Mouse (Mus musculus): Measurements from ENCODE around the gene Sycp2l. TPM values are rescaled to one million over a fixed set of nuclear protein-coding genes. Genes with fewer than 3 reads are reported as not detected.
A peak's percentile ranks its signal among the peaks of the same experiment; 100 is the strongest.

The Sycp2l gene
- not detected for total RNA-seq (2021)

GRCm38 (mm10) chr13:41113940-41114339, at the start of gene Sycp2l:
Sycp2l (plus strand) TSS chr13:41114307.
- DNase-seq = no peak

GRCm38 (mm10) chr13:41067618-41068017, 46.5 kb upstream of the Sycp2l start:
- no peak for DNase-seq

GRCm38 (mm10) chr13:41071617-41072016, 42.5 kb upstream of the Sycp2l start:
- no peak for DNase-seq

DNA sequence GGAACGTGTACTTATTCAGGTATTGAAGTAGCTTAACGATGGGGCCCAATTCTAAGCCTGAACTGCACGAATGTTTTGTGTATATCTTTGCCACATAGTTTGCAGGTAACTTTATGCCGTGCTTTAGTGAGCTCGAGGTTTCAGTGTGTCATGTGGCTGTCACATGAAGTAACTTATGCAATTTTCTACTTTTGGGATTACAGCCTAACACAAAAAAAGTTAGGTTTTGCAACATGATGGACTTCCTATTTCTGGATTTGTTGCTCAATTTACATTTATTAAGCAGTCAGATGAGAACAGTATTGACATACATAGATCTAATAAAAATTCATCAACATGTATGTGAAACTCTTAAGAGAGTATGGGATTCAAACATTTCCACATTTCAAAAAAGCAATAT, 40.3 kb upstream of the Sycp2l start:
- no peak for DNase-seq

GRCm38 (mm10) chr13:41077921-41078320, 36.2 kb upstream of the Sycp2l start:
- no peak for DNase-seq

DNA sequence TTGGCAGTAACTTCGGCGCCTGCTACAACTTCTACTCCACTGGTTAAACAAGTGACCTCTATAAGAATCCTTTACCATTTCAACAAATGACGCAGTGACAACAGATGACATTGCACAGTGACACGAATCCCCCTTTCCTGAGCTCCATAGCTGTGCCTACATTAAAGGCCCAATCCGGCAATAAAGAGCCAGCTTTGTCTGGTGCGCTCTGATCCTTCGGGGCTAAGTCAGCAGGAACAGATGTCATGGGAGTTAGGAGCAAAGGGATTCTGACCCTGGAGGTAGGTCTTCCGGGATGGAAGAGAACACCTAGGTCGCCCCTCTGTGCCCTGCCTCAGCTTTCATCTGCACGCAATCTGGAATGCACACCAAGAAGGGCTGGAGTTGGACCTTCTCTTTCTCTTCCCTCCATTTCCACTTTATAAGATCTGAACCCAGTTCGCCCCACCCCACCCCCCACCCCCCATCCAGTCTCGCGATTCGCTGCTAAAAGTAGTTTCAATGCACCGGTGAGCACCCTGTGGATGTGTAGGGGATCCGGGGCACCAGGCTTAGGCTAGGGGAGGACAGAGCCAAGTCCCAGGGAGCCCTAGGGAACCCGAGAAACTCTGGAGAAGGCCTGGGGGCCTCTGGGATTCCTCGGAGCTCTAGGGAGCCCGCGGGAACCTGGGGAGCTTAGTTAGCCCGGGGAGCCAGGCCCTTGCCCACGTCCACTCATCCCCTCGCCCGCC, 35.3 kb upstream of the Sycp2l start:
- DNase-seq = no peak

DNA sequence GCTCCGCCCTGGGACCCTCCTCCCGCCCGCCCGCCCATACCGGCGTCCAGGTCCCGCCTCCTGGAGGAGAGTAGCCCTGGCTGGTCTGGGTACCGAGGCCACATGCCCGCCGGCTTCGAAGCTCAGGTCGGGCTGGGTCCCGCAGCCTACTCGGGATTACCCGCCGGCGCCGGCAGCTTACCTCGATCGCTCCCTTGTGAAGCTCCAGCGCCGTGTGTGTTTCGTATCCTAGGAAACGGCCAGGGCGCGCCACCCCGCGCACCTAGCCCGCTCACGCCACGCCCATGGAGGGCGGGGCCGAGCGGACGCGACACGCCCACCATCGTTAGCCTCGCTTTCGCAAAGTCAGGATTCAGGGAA, 34.7 kb upstream of the Sycp2l start, which contains the start of gene Mak:
Gene Mak, minus strand, starts transcription at position 286 of the 360 bp plus-strand sequence.
- DNase-seq = peak; percentile 42

DNA sequence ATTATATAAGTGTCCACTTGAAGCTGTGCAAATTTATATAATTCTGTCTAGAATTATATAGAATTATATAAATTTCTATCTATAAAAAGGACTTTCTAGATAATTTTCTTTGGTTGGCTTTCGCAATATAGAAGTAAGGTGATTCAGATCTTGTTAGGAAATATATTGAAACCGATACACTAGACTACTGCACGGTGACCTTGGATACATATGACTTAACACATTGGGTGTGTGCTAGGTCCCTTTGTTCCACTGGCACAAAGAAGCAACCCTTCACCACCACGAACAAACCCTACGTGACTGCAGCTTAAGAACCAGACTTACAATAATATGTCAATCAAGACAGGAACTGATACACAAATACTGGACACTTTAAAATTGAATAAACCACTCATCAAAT, 34.2 kb upstream of the Sycp2l start:
- DNase-seq = no peak

GRCm38 (mm10) chr13:41080700-41081099, 33.4 kb upstream of the Sycp2l start:
- DNase-seq = no peak

DNA sequence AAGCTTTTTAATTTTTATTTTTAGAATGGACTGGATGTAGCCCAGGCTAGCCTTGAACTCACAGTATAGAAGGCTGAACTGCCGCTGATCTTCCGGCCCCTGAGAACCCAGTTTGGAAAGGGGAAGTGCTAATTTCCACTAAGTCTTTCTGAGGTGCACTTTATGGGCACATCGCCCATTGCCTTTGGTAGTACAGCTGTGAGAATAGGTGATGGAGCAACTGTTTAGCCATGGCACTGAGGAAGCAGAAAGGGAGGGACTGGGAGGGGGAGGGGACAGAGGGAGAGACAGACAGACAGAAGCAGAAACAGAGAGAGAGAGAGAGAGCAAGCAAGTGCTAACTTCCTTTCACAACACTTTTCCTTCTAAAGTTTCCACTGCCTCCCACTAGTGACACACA, 29.6 kb upstream of the Sycp2l start:
- DNase-seq = no peak

- no peak for DNase-seq
Measured at GRCm38 (mm10) chr13:41085140-41085539, 29.0 kb upstream of the Sycp2l start.

DNA sequence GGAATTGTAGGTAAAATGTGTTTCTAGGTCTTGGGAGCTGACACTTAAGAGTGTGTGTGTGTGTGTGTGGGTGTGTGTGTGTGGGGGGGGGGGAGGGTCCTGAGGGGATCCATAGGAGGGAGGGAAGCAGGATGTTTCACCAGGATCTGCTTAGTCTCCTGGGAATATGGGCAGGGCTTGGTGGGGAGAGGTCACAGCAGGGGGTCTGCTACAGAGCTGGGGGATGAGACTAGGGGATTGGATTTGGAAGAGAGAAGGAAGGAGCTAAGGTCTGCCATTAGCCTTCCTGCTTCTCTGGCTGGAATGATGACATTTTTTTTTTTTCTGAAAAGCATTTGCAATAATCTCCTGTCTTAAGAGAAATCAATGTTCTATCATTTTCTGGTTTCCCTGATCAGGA, 25.4 kb upstream of the Sycp2l start:
- DNase-seq = no peak

- no peak for DNase-seq
Measured at GRCm38 (mm10) chr13:41091271-41091670, 22.8 kb upstream of the Sycp2l start.

DNA sequence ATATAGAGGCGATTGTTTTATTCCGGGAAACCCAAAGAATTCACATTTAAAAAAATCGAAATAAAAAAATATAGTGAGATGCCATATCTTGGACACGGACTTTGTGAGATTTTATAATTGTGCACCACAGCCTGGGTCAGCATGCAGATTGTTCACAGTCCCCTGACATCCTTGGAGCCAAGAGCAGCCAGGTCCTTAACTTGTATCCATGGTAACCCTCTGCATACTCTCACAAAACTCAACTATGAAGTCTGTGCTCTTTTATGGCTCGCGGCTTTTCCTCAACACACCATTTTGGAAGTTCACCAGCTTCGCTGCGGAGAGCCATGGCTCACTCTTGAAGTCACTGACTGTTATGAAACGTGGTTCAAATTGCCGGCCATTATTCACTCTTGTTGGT, 19.9 kb upstream of the Sycp2l start:
- no peak for DNase-seq

GRCm38 (mm10) chr13:41097324-41098058, 16.6 kb upstream of the Sycp2l start:
- peak; percentile 36 for DNase-seq

DNA sequence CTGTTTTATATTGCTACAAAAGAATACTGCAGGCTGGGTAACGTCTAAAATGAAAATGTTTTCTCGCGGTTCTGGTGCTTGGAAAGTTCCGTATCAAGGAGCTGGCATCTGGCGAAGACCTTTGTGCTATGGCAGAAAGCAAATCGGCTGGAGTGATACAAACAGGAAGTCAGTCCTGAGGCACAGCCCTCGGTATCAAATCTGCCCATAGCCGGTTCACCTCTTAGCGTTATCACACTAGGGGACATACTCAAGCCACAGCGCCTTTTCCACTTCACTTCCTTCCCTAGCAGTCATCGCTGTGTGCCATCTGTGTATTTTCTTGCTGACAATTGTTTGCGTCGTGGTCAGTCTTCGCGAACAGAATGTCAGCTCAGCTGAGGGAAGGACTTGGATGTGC, 15.8 kb upstream of the Sycp2l start:
- DNase-seq = no peak

DNA sequence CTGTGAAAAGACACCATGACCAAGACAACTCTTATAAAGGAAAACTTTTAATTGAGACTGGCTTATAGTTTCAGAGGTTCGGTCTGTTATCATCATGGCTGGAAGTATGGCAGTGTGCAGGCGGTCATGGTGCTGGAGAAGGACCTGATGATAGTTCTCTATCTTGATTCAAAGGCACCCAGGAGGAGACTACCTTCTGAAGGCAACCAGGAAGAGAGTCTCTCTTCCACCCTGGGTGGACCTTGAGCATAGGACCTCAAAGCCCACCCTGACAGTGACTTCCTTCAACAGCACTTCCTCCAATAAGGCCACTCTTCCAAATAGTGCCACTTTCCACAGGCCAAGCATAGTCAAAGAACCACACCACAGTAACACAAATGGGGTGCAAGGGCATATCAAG, 14.1 kb upstream of the Sycp2l start:
- DNase-seq = no peak

GRCm38 (mm10) chr13:41103841-41104525, 10.1 kb upstream of the Sycp2l start:
- no peak for DNase-seq

DNA sequence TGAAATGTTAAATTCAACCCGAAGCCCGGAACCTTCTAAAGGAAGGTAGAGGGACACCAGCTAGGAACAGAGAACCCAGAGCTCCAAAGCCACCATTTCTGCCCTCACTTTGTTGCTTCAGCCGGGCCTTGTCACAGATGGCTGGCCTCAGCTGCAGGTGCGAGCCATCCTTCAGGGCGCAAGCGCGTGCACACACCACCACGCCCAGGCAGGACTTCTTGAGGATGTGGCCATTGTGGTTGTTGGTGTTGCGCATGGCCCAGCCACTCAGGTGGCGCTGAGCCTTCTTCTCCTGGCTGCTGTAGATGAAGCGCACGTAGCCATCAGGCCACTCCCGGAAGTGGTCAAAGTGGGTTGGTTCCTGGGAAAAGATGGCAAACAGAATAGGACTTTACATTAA, 8.6 kb upstream of the Sycp2l start:
- no peak for DNase-seq

- no peak for DNase-seq
Measured at GRCm38 (mm10) chr13:41110935-41111334, 3.2 kb upstream of the Sycp2l start, which contains the start of gene Gcm2. Gcm2 (minus strand) TSS chr13:41111035.

GRCm38 (mm10) chr13:41119152-41119945, 5.2 kb downstream of the Sycp2l start:
- no peak for DNase-seq

GRCm38 (mm10) chr13:41123666-41124225, 9.6 kb downstream of the Sycp2l start:
- no peak for DNase-seq

Data from heart, postnatal 4 days (tissue).